Mouse (Mus musculus) pancreas, adult 10 weeks (tissue): ENCODE measurements around the gene Aqp8. TPM values are rescaled to one million over a fixed set of nuclear protein-coding genes. Genes with fewer than 3 reads are reported as not detected.

ENCODE experiments used
- polyA plus RNA-seq: library from polyadenylated mRNA; stranded (reverse); fragments of 350-450 nt; fragmentation: Illumina TruSeq; extraction: RNeasy Lipid Tissue Mini Kit (QIAGEN cat#74804); gene quantifications from one replicate; pipeline ENCODE4 v1.2.3, GENCODE M21; 2015; ENCODE audit warnings: low read depth, low replicate concordance; ENCODE audit not compliant: insufficient read depth

Aqp8 gene
- 7.9 TPM for polyA plus RNA-seq

GRCm38 (mm10) chr7:123462070-123462501 is at the start of gene Aqp8:
Gene Aqp8, plus strand, starts transcription at chr7:123462291.

GRCm38 (mm10) chr7:123500239-123501219 is 38.4 kb downstream of the Aqp8 start, which contains the start of gene Zkscan2:
Gene Zkscan2, minus strand, starts transcription at chr7:123500449.

Other genes with a start within 250 kb of the Aqp8 start
- not detected for gene Slc5a11, start 247.5 kb upstream of the Aqp8 start, polyA plus RNA-seq
- 77.8 TPM for gene Lcmt1, start 92.5 kb upstream of the Aqp8 start, polyA plus RNA-seq
- gene Arhgap17, start 92.4 kb upstream of the Aqp8 start, polyA plus RNA-seq: 7.9 TPM
- 0.09 TPM for gene Zkscan2, start 38.2 kb downstream of the Aqp8 start, polyA plus RNA-seq